Mouse (Mus musculus): ENCODE data around the gene Gm44965.

GRCm38 (mm10) chr6:48546271-48546670 is 47.5 kb upstream of the Gm44965 start:
- TF ChIP-seq CTCF (IDR thresholded peaks at IDR 0.05; ENCODE audit: insufficient read depth, low read length) = peak; percentile 37; the same call in 1 of the 2 replicates
- TF ChIP-seq POLR2A (IDR thresholded peaks at IDR 0.05; ENCODE audit: borderline replicate concordance, extremely low read depth, low read depth, low read length) = no peak
